Mouse (Mus musculus): ENCODE results near the gene Arhgap28. TPM values are rescaled to one million over a fixed set of nuclear protein-coding genes. Genes with fewer than 3 reads are reported as not detected.

Arhgap28 gene
- polyA plus RNA-seq, 1 experiment from 2014 or later = 15.7 TPM

- Histone ChIP-seq H3K4me1 (ENCODE audit: control insufficient read depth in 2 of 2, insufficient read depth in 2 of 2, low read length in 2 of 2) (peaks cover 15 to 24% of the 10 kb centered on the region in 2 experiments), H3K9me3 (ENCODE audit: control insufficient read depth, low read length) (no peaks in the 10 kb centered on the region), H3K27me3 (ENCODE audit: control insufficient read depth, insufficient read depth, low read length) (no peaks in the 10 kb centered on the region), H3K4me2 (ENCODE audit: low read length) (peak overlapping the region; percentile 47), H3K27ac (replicated peaks in 1 of 2; ENCODE audit: control insufficient read depth in 1 of 2, insufficient read depth in 1 of 2, low read depth in 2 of 2, low read length in 2 of 2) (peak overlapping the region; percentile 60 to 84), H3K36me3 (ENCODE audit: control insufficient read depth, insufficient read depth, low read length) (no peaks in the 10 kb centered on the region), H3K9ac (ENCODE audit: low read length) (peak overlapping the region; percentile 55; the same call in 1 of the 2 replicates), H3K4me3 (ENCODE audit: control insufficient read depth in 1 of 2, insufficient read depth in 1 of 2, low read depth in 1 of 2, low read length in 2 of 2) (peak overlapping the region; percentile 22 to 33)
- ATAC-seq (ENCODE audit: insufficient number of reproducible peaks, insufficient read depth, low FRiP score, low read depth) = no peak
- 51% methylated on average over 11 of the region's 11 CpGs for WGBS
Measured at GRCm38 (mm10) chr17:67950523-67951213, 53.3 kb downstream of the Arhgap28 start.

GRCm38 (mm10) chr17:67948601-67949000 lies 55.3 kb downstream of the Arhgap28 start:
- no peak overlapping the region for H3K4me2 ChIP-seq (ENCODE audit: low read length)

DNA sequence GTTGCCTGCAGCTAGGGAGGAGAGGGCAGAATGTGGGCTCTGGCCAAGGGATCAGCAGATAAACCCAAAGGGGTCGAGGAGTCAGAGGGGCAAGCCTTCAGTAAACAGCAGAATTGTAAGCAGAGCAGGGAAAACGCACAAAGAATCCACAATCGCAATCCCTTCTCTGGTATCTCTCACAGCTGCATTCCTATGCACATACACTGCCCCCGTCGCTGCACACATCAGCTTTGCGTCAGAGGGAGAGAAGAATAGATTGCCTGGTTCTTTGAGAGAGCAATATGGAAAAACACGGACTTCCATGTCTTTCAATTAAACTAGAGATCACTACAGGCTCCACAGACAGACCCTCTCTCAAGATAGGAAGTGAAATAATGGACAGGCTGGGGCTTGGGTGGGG lies 58.5 kb downstream of the Arhgap28 start:
- H3K4me2 ChIP-seq (ENCODE audit: low read length) = peak overlapping the region; percentile 19
- no peak for ATAC-seq (ENCODE audit: insufficient number of reproducible peaks, insufficient read depth, low FRiP score, low read depth)
- H3K4me3 ChIP-seq (ENCODE audit: control insufficient read depth in 1 of 2, insufficient read depth in 1 of 2, low read depth in 1 of 2, low read length in 2 of 2) = no peak overlapping the region

More at GRCm38 (mm10) chr17:67948601-67949000, 55.3 kb downstream of the Arhgap28 start:
- Histone ChIP-seq H3K9ac (ENCODE audit: low read length) (no peak overlapping the region), H3K4me3 (ENCODE audit: control insufficient read depth in 1 of 2, insufficient read depth in 1 of 2, low read depth in 1 of 2, low read length in 2 of 2) (no peak overlapping the region), H3K27ac (replicated peaks in 1 of 2; ENCODE audit: control insufficient read depth in 1 of 2, insufficient read depth in 1 of 2, low read depth in 2 of 2, low read length in 2 of 2) (no peak overlapping the region), H3K27me3 (ENCODE audit: control insufficient read depth, insufficient read depth, low read length) (no peaks in the 10 kb centered on the region), H3K36me3 (ENCODE audit: control insufficient read depth, insufficient read depth, low read length) (no peaks in the 10 kb centered on the region), H3K4me1 (ENCODE audit: control insufficient read depth in 2 of 2, insufficient read depth in 2 of 2, low read length in 2 of 2) (peaks cover 17 to 19% of the 10 kb centered on the region in 2 experiments), H3K9me3 (ENCODE audit: control insufficient read depth, low read length) (no peaks in the 10 kb centered on the region)
- no peak for ATAC-seq (ENCODE audit: insufficient number of reproducible peaks, insufficient read depth, low FRiP score, low read depth)
- 59% methylated on average over 5 of the region's 5 CpGs for WGBS

DNA sequence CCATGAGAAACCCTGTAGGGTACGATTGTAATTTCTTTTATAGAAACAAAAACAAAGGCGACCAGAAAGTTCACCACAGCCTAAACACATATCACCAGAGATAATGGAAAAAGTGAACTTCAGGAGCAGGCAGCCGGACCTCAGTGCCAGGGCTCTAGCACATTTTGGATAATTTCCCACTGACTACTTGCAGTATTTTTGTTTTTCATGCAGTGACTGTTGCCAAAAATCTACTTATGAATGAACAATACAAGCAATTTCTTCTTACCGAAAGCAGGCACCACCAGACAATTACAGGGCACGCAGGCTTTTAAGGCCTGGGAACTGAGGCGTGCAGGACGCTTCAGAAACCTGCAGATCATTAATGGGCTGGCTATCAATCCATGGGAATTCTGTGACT lies 59.7 kb downstream of the Arhgap28 start:
- Histone ChIP-seq H3K36me3 (ENCODE audit: control insufficient read depth, insufficient read depth, low read length) (no peaks in the 10 kb centered on the region), H3K27me3 (ENCODE audit: control insufficient read depth, insufficient read depth, low read length) (no peaks in the 10 kb centered on the region), H3K9ac (ENCODE audit: low read length) (no peak overlapping the region), H3K4me3 (ENCODE audit: control insufficient read depth in 1 of 2, insufficient read depth in 1 of 2, low read depth in 1 of 2, low read length in 2 of 2) (no peak overlapping the region), H3K4me1 (ENCODE audit: control insufficient read depth in 2 of 2, insufficient read depth in 2 of 2, low read length in 2 of 2) (peaks cover 8 to 9% of the 10 kb centered on the region in 2 experiments), H3K4me2 (ENCODE audit: low read length) (no peak overlapping the region), H3K9me3 (ENCODE audit: control insufficient read depth, low read length) (no peaks in the 10 kb centered on the region), H3K27ac (replicated peaks in 1 of 2; ENCODE audit: control insufficient read depth in 1 of 2, insufficient read depth in 1 of 2, low read depth in 2 of 2, low read length in 2 of 2) (peak overlapping the region in 1 of 2 experiments; percentile 50; a peak in 1 of 4 replicates)
- ATAC-seq (ENCODE audit: insufficient number of reproducible peaks, insufficient read depth, low FRiP score, low read depth) = no peak
- WGBS = 79% methylated on average over 7 of the region's 7 CpGs

More for the DNA sequence above, 58.5 kb downstream of the Arhgap28 start:
- Histone ChIP-seq H3K27me3 (ENCODE audit: control insufficient read depth, insufficient read depth, low read length) (no peaks in the 10 kb centered on the region), H3K4me1 (ENCODE audit: control insufficient read depth in 2 of 2, insufficient read depth in 2 of 2, low read length in 2 of 2) (peaks cover 8 to 12% of the 10 kb centered on the region in 2 experiments), H3K36me3 (ENCODE audit: control insufficient read depth, insufficient read depth, low read length) (no peaks in the 10 kb centered on the region), H3K9me3 (ENCODE audit: control insufficient read depth, low read length) (no peaks in the 10 kb centered on the region), H3K9ac (ENCODE audit: low read length) (no peak overlapping the region), H3K27ac (replicated peaks in 1 of 2; ENCODE audit: control insufficient read depth in 1 of 2, insufficient read depth in 1 of 2, low read depth in 2 of 2, low read length in 2 of 2) (peak overlapping the region; percentile 14 to 57)
- 19% methylated on average over 7 of the region's 7 CpGs for WGBS

DNA sequence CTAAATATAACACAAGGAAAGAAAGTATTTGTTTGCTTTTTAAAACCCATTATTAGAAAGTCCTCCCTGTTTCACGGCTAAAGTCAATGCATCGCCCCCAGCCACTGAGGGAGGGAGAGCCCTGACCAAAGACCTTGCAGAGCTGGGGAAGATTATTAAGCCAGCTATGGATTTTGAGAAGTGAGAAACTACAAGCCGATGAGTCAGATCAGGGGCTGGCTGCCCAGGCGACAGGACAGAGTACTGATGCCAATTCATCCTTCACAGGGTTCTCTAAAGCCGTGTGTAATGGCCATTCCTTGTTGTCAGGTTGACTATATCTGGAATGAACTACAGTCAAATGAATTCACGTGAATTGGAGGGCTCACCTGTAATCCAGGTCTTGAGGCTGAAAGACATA lies 62.9 kb downstream of the Arhgap28 start:
- Histone ChIP-seq H3K27me3 (ENCODE audit: control insufficient read depth, insufficient read depth, low read length) (no peaks in the 10 kb centered on the region), H3K4me2 (ENCODE audit: low read length) (no peak overlapping the region), H3K4me1 (ENCODE audit: control insufficient read depth in 2 of 2, insufficient read depth in 2 of 2, low read length in 2 of 2) (peaks cover 5 to 7% of the 10 kb centered on the region in 2 experiments), H3K27ac (replicated peaks in 1 of 2; ENCODE audit: control insufficient read depth in 1 of 2, insufficient read depth in 1 of 2, low read depth in 2 of 2, low read length in 2 of 2) (no peak overlapping the region), H3K36me3 (ENCODE audit: control insufficient read depth, insufficient read depth, low read length) (no peaks in the 10 kb centered on the region), H3K4me3 (ENCODE audit: control insufficient read depth in 1 of 2, insufficient read depth in 1 of 2, low read depth in 1 of 2, low read length in 2 of 2) (no peak overlapping the region), H3K9me3 (ENCODE audit: control insufficient read depth, low read length) (no peaks in the 10 kb centered on the region), H3K9ac (ENCODE audit: low read length) (no peak overlapping the region)
- 83% methylated on average over 6 of the region's 6 CpGs for WGBS
- no peak for ATAC-seq (ENCODE audit: insufficient number of reproducible peaks, insufficient read depth, low FRiP score, low read depth)

DNA sequence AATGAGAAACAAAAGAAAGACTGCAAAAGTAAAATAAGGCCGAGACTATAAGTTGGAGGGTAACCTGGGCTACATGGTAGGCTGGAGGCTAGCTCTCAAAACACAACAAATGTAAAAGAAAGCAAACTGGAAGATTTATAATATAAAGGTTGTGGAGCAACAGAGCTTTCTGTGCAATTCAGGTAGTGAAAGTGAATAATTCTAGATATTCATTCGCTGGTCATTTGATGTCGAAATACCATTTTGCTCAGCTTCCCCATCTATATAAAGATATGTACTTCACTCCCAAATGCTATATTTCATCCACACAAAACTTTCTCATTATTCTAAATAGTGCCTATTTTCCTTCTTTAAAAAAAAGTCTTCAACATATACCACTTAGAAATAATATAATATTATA lies 66.9 kb downstream of the Arhgap28 start:
- Histone ChIP-seq H3K4me2 (ENCODE audit: low read length) (no peak overlapping the region), H3K27me3 (ENCODE audit: control insufficient read depth, insufficient read depth, low read length) (no peaks in the 10 kb centered on the region), H3K36me3 (ENCODE audit: control insufficient read depth, insufficient read depth, low read length) (no peaks in the 10 kb centered on the region), H3K9me3 (ENCODE audit: control insufficient read depth, low read length) (no peaks in the 10 kb centered on the region), H3K27ac (replicated peaks in 1 of 2; ENCODE audit: control insufficient read depth in 1 of 2, insufficient read depth in 1 of 2, low read depth in 2 of 2, low read length in 2 of 2) (no peak overlapping the region), H3K4me1 (ENCODE audit: control insufficient read depth in 2 of 2, insufficient read depth in 2 of 2, low read length in 2 of 2) (no peaks in the 10 kb centered on the region), H3K4me3 (ENCODE audit: control insufficient read depth in 1 of 2, insufficient read depth in 1 of 2, low read depth in 1 of 2, low read length in 2 of 2) (no peak overlapping the region), H3K9ac (ENCODE audit: low read length) (no peak overlapping the region)
- WGBS = 96% methylated on average over 3 of the region's 3 CpGs
- ATAC-seq (ENCODE audit: insufficient number of reproducible peaks, insufficient read depth, low FRiP score, low read depth) = no peak

DNA sequence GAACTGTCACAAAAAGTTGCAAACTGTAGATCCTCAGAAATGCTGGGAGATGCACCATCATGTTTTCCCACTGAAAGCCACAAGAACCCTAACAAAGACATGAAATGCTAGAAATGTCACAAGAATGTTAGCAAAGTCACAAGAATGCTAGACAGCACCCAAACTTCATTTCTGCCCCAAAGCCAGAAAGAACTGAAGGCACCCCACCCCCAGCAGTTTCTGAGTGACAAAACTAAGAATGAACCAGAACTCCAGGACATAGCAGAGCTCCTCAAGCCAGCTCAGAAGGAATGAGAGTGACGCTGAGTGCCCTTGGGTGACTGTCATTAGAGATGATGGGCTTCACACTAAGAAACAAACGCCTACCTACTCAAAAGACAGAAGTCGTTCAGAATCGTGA lies 68.4 kb downstream of the Arhgap28 start:
- Histone ChIP-seq H3K4me1 (ENCODE audit: control insufficient read depth in 2 of 2, insufficient read depth in 2 of 2, low read length in 2 of 2) (no peaks in the 10 kb centered on the region), H3K4me3 (ENCODE audit: control insufficient read depth in 1 of 2, insufficient read depth in 1 of 2, low read depth in 1 of 2, low read length in 2 of 2) (no peak overlapping the region)
- 87% methylated on average over 4 of the region's 4 CpGs for WGBS

DNA sequence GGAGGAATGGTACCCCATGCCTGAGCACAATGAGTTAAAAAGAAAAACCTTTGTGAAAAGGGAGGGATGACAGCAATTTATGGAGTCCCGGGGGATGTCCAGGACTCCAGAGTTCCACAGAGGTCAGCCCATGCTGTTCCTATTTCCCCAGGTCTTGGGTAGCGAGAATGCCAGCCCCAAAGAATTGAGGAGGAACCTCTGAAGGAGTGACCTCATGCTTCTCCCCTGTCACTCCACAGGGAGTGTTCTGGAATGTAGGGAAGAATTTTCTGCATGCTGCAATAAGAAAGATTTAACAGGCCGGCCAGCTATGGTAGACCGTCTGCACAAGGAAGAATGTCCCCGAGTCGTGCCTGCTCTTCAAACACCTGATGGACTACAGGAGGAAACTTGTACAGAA lies 72.5 kb downstream of the Arhgap28 start:
- ATAC-seq (ENCODE audit: insufficient number of reproducible peaks, insufficient read depth, low FRiP score, low read depth) = no peak
- 60% methylated on average over 6 of the region's 6 CpGs for WGBS

More for the DNA sequence above, 68.4 kb downstream of the Arhgap28 start:
- no peaks in the 10 kb centered on the region for H3K9me3 ChIP-seq (ENCODE audit: control insufficient read depth, low read length)
- H3K27ac ChIP-seq (replicated peaks in 1 of 2; ENCODE audit: control insufficient read depth in 1 of 2, insufficient read depth in 1 of 2, low read depth in 2 of 2, low read length in 2 of 2) = no peak overlapping the region
- no peaks in the 10 kb centered on the region for H3K27me3 ChIP-seq (ENCODE audit: control insufficient read depth, insufficient read depth, low read length)
- no peaks in the 10 kb centered on the region for H3K36me3 ChIP-seq (ENCODE audit: control insufficient read depth, insufficient read depth, low read length)
- no peak overlapping the region for H3K9ac ChIP-seq (ENCODE audit: low read length)
- no peak for ATAC-seq (ENCODE audit: insufficient number of reproducible peaks, insufficient read depth, low FRiP score, low read depth)
- H3K4me2 ChIP-seq (ENCODE audit: low read length) = no peak overlapping the region

More for the DNA sequence above, 72.5 kb downstream of the Arhgap28 start:
- H3K4me1 ChIP-seq (ENCODE audit: control insufficient read depth in 2 of 2, insufficient read depth in 2 of 2, low read length in 2 of 2) = no peaks in the 10 kb centered on the region
- H3K4me3 ChIP-seq (ENCODE audit: control insufficient read depth in 1 of 2, insufficient read depth in 1 of 2, low read depth in 1 of 2, low read length in 2 of 2) = no peak overlapping the region
- no peak overlapping the region for H3K27ac ChIP-seq (replicated peaks in 1 of 2; ENCODE audit: control insufficient read depth in 1 of 2, insufficient read depth in 1 of 2, low read depth in 2 of 2, low read length in 2 of 2)
- H3K36me3 ChIP-seq (ENCODE audit: control insufficient read depth, insufficient read depth, low read length) = no peaks in the 10 kb centered on the region
- no peaks in the 10 kb centered on the region for H3K27me3 ChIP-seq (ENCODE audit: control insufficient read depth, insufficient read depth, low read length)
- H3K4me2 ChIP-seq (ENCODE audit: low read length) = no peak overlapping the region
- H3K9me3 ChIP-seq (ENCODE audit: control insufficient read depth, low read length) = no peaks in the 10 kb centered on the region
- H3K9ac ChIP-seq (ENCODE audit: low read length) = no peak overlapping the region
